Mouse (Mus musculus) heart, postnatal 0 days (tissue): ENCODE measurements at regions not wholly inside any gene's neighbourhood (a gene's known extent, or its start where the extent isn't known, plus 50 kb on each side); places are given as distances from the start of the nearest gene placed in this dataset.

Experiments used
- ATAC-seq: fragments of 200-750 bp; cut with Nextera tagmentation; 2 replicates; pipeline ENCODE4 v1.8.0; 2017; ENCODE audit warnings: low read depth, moderate number of reproducible peaks, moderate library complexity; ENCODE audit not compliant: insufficient read depth
- DNase-seq: peaks from one replicate; pipeline ENCODE4 v3.0.0-alpha.2; 2016; ENCODE audit warnings: low spot score
- H3K27ac ChIP-seq: fragments of 300-500 bp; sonication (generic); 2 replicates; pipeline ENCODE4 v1.5.1; 2014; ENCODE audit warnings: low read depth, mild to moderate bottlenecking
- H3K27me3 ChIP-seq: fragments of 300-500 bp; sonication (generic); 2 replicates; pipeline ENCODE4 v1.6.1; 2014; ENCODE audit warnings: low read length, mixed read lengths; ENCODE audit not compliant: control insufficient read depth, insufficient read depth
- H3K36me3 ChIP-seq: fragments of 300-500 bp; sonication (generic); replicated peaks from 2 replicates; pipeline ENCODE4 v1.6.1; 2014; ENCODE audit warnings: low read length, mixed read lengths; ENCODE audit not compliant: control insufficient read depth, insufficient read depth
- H3K4me1 ChIP-seq: fragments of 300-500 bp; sonication (generic); 2 replicates; pipeline ENCODE4 v1.6.1; 2014; ENCODE audit warnings: antibody characterized with exemption; ENCODE audit not compliant: control insufficient read depth, insufficient read depth
- H3K4me2 ChIP-seq: fragments of 300-500 bp; sonication (generic); 2 replicates; pipeline ENCODE4 v1.6.1; 2014; ENCODE audit warnings: low read depth, mild to moderate bottlenecking, low read length, moderate library complexity
- H3K4me3 ChIP-seq: fragments of 300-500 bp; sonication (generic); 2 replicates; pipeline ENCODE4 v1.5.1; 2014; ENCODE audit warnings: low read depth, low read length
- H3K9ac ChIP-seq: fragments of 300-500 bp; sonication (generic); replicated peaks from 2 replicates; pipeline ENCODE4 v1.6.1; 2014; ENCODE audit warnings: low read depth, low read length, mixed read lengths
- H3K9me3 ChIP-seq: fragments of 300-500 bp; sonication (generic); replicated peaks from 2 replicates; pipeline ENCODE4 v1.6.1; 2016; ENCODE audit warnings: low read length; ENCODE audit not compliant: control insufficient read depth
- CTCF ChIP-seq: IDR thresholded peaks from 2 replicates; pipeline ENCODE4 v1.5.1; 2016; ENCODE audit warnings: antibody characterized with exemption, control low read depth, low read depth
- EP300 ChIP-seq: IDR thresholded peaks from 2 replicates; pipeline ENCODE4 v1.6.1; 2016; ENCODE audit warnings: antibody characterized with exemption, low read depth
- WGBS: fragments of 180-500 bp; shearing (Covaris S2); extraction: QIAGEN DNeasy Blood & Tissue Kit; methylation state at CpG from one replicate; pipeline ENCODE4 v1.1.7; 2014; 5-methylcytosine and 5-hydroxymethylcytosine counted together

- ATAC-seq, result no peak
- peaks cover 38% of the 10 kb centered on the region for H3K27me3 ChIP-seq
- DNase-seq, result no peak
- H3K9me3 ChIP-seq, result no peaks in the 10 kb centered on the region
- 86% methylated on average over 7 of the region's 7 CpGs for WGBS
- no peaks in the 10 kb centered on the region for H3K36me3 ChIP-seq
- no peak for TF ChIP-seq EP300
- TF ChIP-seq CTCF, result no peak
- H3K27ac ChIP-seq, result no peak overlapping the region
- H3K4me2 ChIP-seq, result no peak overlapping the region
- H3K4me3 ChIP-seq, result no peak overlapping the region
- H3K4me1 ChIP-seq, result peaks cover 16% of the 10 kb centered on the region
- no peak overlapping the region for H3K9ac ChIP-seq
Observed at GRCm38 (mm10) chr13:97434167-97434566, 193.3 kb downstream of the Enc1 start.

DNA sequence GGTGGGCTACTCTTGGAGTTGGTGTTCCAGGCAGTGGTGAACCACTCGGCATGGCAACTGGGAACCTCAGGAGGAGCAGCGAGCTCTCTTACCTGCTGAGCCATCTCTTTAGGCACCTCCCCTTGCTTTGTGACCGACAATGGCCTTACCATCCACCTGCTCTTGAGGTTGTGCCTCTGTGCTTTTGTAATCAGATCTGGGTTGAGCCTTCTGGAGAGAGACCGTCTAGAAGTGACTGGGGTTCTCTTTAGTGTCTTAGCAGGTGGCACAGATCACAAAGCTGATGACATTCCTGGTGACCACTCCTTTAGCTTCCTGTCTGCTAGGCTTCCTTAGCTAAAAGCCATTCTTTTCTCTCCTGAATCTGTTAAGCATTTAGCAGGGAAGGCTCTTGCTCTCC lies 191.7 kb downstream of the Enc1 start:
- H3K4me2 ChIP-seq, result no peak overlapping the region
- ATAC-seq, result no peak
- no peak overlapping the region for H3K4me3 ChIP-seq
- H3K27me3 ChIP-seq, result peaks cover 31% of the 10 kb centered on the region
- no peaks in the 10 kb centered on the region for H3K36me3 ChIP-seq
- H3K9me3 ChIP-seq, result no peaks in the 10 kb centered on the region
- no peak overlapping the region for H3K9ac ChIP-seq
- H3K27ac ChIP-seq, result no peak overlapping the region
- peaks cover 14% of the 10 kb centered on the region for H3K4me1 ChIP-seq
- WGBS, result 52% methylated on average over 4 of the region's 4 CpGs
- DNase-seq, result no peak
- TF ChIP-seq CTCF (no peak), EP300 (no peak)

GRCm38 (mm10) chr13:97430885-97431284 lies 190.0 kb downstream of the Enc1 start:
- Histone ChIP-seq H3K9ac (no peak overlapping the region), H3K4me1 (peaks cover 11% of the 10 kb centered on the region; the same call in 1 of the 2 replicates), H3K27me3 (peaks cover 22% of the 10 kb centered on the region), H3K4me3 (no peak overlapping the region), H3K36me3 (no peaks in the 10 kb centered on the region), H3K27ac (no peak overlapping the region), H3K4me2 (no peak overlapping the region), H3K9me3 (no peaks in the 10 kb centered on the region)
- no peak for TF ChIP-seq EP300
- TF ChIP-seq CTCF, result no peak
- no peak for DNase-seq
- ATAC-seq, result no peak
- 58% methylated on average over 2 of the region's 2 CpGs for WGBS

GRCm38 (mm10) chr13:97428163-97428562 lies 187.3 kb downstream of the Enc1 start:
- DNase-seq, result no peak
- Histone ChIP-seq H3K27me3 (peaks cover 14% of the 10 kb centered on the region), H3K9me3 (no peaks in the 10 kb centered on the region), H3K27ac (no peak overlapping the region), H3K4me3 (no peak overlapping the region), H3K9ac (no peak overlapping the region), H3K4me2 (no peak overlapping the region), H3K4me1 (no peaks in the 10 kb centered on the region), H3K36me3 (no peaks in the 10 kb centered on the region)
- WGBS, result 71% methylated on average over 6 of the region's 6 CpGs
- ATAC-seq, result no peak
- TF ChIP-seq EP300, result no peak

- DNase-seq (no peak), ATAC-seq (no peak)
- no peak overlapping the region for H3K4me3 ChIP-seq
- H3K36me3 ChIP-seq, result no peaks in the 10 kb centered on the region
- H3K27me3 ChIP-seq, result peaks cover 8% of the 10 kb centered on the region; the same call in 1 of the 2 replicates
- no peak overlapping the region for H3K27ac ChIP-seq
- no peaks in the 10 kb centered on the region for H3K4me1 ChIP-seq
- TF ChIP-seq EP300 (no peak), CTCF (no peak)
- WGBS, result 27% methylated on average over 4 of the region's 4 CpGs
- H3K4me2 ChIP-seq, result no peak overlapping the region
- H3K9me3 ChIP-seq, result no peaks in the 10 kb centered on the region
- no peak overlapping the region for H3K9ac ChIP-seq
Observed at GRCm38 (mm10) chr13:97427537-97427936, 186.6 kb downstream of the Enc1 start.

- no peak overlapping the region for H3K4me2 ChIP-seq
- H3K9ac ChIP-seq, result no peak overlapping the region
- 81% methylated on average over 9 of the region's 9 CpGs for WGBS
- DNase-seq (no peak), ATAC-seq (no peak)
- no peak overlapping the region for H3K4me3 ChIP-seq
- 0 out of 2 replicates have a peak, but pooled peaks cover 16% of the 10 kb centered on the region for H3K27me3 ChIP-seq
- H3K4me1 ChIP-seq, result no peaks in the 10 kb centered on the region
- no peaks in the 10 kb centered on the region for H3K9me3 ChIP-seq
- no peaks in the 10 kb centered on the region for H3K36me3 ChIP-seq
- TF ChIP-seq CTCF, result no peak
- no peak for TF ChIP-seq EP300
- no peak overlapping the region for H3K27ac ChIP-seq
Observed at GRCm38 (mm10) chr13:97425731-97426130, 184.8 kb downstream of the Enc1 start.
